Mouse (Mus musculus) Patski (cell line): ENCODE measurements around the gene Stx2. TPM values are rescaled to one million over a fixed set of nuclear protein-coding genes. Genes with fewer than 3 reads are reported as not detected.

ENCODE experiments used
- ATAC-seq: fragments of 100-300 bp; one replicate; pipeline ENCODE4 v1.8.0; 2021
- CTCF ChIA-PET: fragments of 350-600 bp; sonication (Branson Sonifier 250); formaldehyde crosslinking; loops from one replicate; lab custom pipeline; 2022; ENCODE audit warnings: inconsistent platforms; lab: Charles Lee
- POLR2A ChIA-PET: fragments of 350-600 bp; sonication (Branson Sonifier 250); formaldehyde crosslinking; loops from one replicate; lab custom pipeline; 2022; ENCODE audit warnings: antibody characterized with exemption, inconsistent platforms; lab: Charles Lee
- DNase-seq: peaks from one replicate; pipeline ENCODE4 v3.0.0-alpha.2; 2011; ENCODE audit warnings: low read depth, low spot score
- H3K27me3 ChIP-seq: fragments of 371-371 bp; one replicate; pipeline ENCODE4 v1.5.1; 2021
- CTCF ChIP-seq: fragments of 100-300 bp; IDR thresholded peaks from one replicate; pipeline ENCODE4 v1.5.1; 2021
- in situ Hi-C: fragments of 300-500 bp; cut with MboI; formaldehyde crosslinking; loops from 3 replicates; pipeline ENCODE4 v1.11.1; 2018; ENCODE audit warnings: low pct_unique_long_range_greater_than_20kb, mixed read lengths
- polyA plus RNA-seq: library from polyadenylated mRNA; unstranded; gene quantifications from one replicate; pipeline ENCODE4 v1.2.3, GENCODE M21; 2021

Gene Stx2
- polyA plus RNA-seq, 1 experiment from 2014 or later, result 62.1 TPM

DNA sequence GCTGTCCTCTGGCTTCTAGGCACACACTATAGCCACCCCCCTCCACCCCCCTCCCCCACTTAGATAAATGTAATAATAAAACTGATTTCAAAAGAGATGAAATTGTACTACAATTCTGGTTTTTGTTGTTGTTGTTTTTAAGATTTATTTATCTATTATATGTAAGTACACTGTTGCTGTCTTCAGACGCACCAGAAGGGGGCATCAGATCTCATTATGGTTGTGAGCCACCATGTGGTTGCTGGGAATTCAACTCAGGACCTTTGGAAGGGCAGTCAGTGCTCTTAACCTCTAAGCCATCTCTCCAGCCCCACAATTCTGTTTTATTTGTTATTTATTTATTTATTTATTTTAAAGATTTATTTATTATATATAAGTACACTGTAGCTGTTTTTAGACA is 18.3 kb upstream of the Stx2 start:
- CTCF ChIA-PET, result no interaction called here
- ATAC-seq (no peak), DNase-seq (no peak)
- peak; percentile 30 for TF ChIP-seq CTCF
- in situ Hi-C loops, result no loop called here
- no peaks in the 10 kb centered on the region for H3K27me3 ChIP-seq
- POLR2A ChIA-PET, result interaction anchor here (1.1 kb wide), 1 partner anchor 11 kb away, joined by 3 read pairs; no protein-coding TSS in a partner anchor

DNA sequence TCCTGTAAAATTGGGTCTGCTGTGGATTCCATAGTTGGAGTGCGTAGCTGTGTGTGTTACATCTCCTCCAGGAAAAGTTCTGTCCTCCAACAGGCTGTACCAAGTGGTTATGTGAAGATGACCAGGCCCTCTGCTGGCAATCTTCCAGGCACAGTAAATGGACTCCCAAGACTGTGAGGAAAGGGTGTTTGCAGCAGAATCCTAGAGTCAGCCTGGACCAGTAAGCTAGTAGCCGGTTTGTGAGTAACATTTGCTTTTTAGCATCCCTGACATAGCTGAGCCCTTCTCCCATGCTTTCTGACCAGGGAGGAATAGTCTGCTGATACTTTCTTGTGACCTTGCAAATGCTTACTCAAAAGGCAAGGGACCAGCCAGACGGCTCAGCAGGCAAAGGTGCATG is 17.8 kb upstream of the Stx2 start:
- ATAC-seq, result no peak

DNA sequence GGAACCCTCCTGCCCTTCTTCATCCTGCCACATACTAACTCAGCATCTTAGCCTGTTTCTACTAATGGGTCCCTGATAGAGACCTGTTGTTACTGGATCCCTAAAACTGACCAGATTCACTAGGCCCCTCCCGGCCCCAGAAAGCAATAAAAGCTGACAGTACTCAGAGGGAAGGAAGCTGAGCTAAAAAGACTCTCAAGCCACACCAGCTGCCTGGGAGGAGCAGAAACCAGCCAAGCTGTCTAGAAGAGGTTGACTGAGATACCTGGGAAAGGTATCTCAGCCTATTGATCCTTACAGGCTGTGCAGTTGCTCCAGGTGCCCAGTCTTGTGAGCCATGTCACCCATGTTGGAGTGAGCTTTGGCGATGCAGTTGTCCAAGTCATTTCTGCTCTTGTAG is 17.4 kb upstream of the Stx2 start:
- ATAC-seq (no peak), DNase-seq (no peak)
- no peaks in the 10 kb centered on the region for H3K27me3 ChIP-seq
- in situ Hi-C loops, result no loop called here
- POLR2A ChIA-PET, result interaction anchor here (1.1 kb wide), 1 partner anchor 11 kb away, joined by 3 read pairs; no protein-coding TSS in a partner anchor
- no peak for TF ChIP-seq CTCF
- CTCF ChIA-PET, result interaction anchor here (1.0 kb wide), 1 partner anchor 37 kb away, joined by 3 read pairs; no protein-coding TSS in a partner anchor

More for the DNA sequence above, 17.8 kb upstream of the Stx2 start:
- no peaks in the 10 kb centered on the region for H3K27me3 ChIP-seq
- in situ Hi-C loops, result no loop called here
- CTCF ChIA-PET, result interaction anchor here (1.0 kb wide), 1 partner anchor 37 kb away, joined by 3 read pairs; no protein-coding TSS in a partner anchor
- no peak for TF ChIP-seq CTCF
- DNase-seq, result no peak
- POLR2A ChIA-PET, result interaction anchor here (1.1 kb wide), 1 partner anchor 11 kb away, joined by 3 read pairs; no protein-coding TSS in a partner anchor

DNA sequence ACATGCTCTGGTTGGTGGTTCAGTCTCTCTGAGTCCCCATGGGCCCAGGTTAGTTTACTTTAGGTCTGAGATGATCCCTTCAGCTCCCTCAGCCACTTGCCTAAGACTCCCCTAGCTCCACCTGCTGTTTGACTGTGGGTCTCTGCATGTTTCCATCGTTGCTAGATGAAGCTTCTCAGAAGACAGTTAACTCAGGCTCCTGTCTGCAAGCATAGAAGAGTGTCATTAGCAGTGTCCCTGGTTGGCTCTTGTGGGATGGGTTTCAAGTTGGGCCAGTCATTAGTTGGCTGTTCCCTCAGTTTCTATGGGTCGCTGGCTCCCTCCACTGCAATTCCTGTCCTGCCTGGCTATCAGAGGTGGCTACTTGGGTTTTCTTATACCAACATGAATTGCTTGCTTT is 16.7 kb upstream of the Stx2 start:
- in situ Hi-C loops, result no loop called here
- ATAC-seq (no peak), DNase-seq (no peak)
- CTCF ChIA-PET, result interaction anchor here (1.1 kb wide), 1 partner anchor 38 kb away, joined by 4 read pairs; no protein-coding TSS in a partner anchor
- H3K27me3 ChIP-seq, result no peaks in the 10 kb centered on the region
- POLR2A ChIA-PET, result interaction anchor here (0.6 kb wide), 2 partner anchors 16 to 34 kb away, joined by 4 to 7 read pairs; partner anchors contain the start of gene Stx2
- TF ChIP-seq CTCF, result peak; percentile 20

DNA sequence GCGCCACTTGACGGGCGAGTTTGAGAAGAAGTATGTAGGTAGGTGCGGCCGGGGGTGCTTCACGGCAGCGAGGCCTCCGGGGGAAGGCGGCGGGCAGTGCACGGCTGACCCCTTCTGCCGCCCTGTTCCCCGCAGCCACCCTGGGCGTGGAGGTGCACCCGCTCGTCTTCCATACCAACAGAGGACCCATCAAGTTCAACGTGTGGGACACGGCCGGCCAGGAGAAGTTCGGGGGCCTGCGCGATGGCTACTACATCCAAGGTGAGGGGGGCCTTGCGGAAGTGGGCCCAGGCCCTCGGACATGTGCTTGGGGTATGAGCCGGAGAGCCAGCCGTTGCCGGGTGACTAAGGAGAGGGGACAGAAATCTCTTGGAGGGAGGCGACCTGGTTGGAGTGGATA is 12.4 kb upstream of the Stx2 start:
- ChIA-PET POLR2A (interaction anchor here (0.8 kb wide), 1 partner anchor 15 kb away, joined by 3 read pairs; no protein-coding TSS in a partner anchor), CTCF (no interaction called here)
- no peaks in the 10 kb centered on the region for H3K27me3 ChIP-seq
- TF ChIP-seq CTCF, result no peak
- peak; percentile 18 for ATAC-seq
- in situ Hi-C loops, result loop anchor here (25.0 kb wide), 1 partner anchor 1408 kb away; no protein-coding TSS in a partner anchor
- DNase-seq, result no peak

DNA sequence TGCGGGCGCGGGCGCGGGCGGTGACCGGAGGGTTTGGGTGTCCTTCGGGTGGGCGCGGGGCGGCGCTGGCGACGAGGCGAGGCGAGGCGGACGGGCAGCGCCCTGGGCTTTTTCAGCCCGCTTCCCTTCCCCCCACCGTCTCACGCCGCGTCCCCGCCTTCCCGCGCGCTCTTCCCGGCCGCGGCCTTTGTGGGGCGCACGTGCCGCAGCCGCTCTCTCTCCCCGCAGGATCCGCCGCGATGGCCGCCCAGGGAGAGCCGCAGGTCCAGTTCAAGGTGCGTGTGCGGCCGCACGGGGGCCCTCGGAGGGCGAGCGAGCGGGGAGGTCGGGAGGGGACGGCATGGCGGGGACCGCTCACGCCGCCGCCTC is 11.9 kb upstream of the Stx2 start:
- in situ Hi-C loops, result loop anchor here (25.0 kb wide), 1 partner anchor 1408 kb away; no protein-coding TSS in a partner anchor
- DNase-seq, result no peak
- TF ChIP-seq CTCF, result peak; percentile 78
- ATAC-seq, result peak; percentile 72
- no peaks in the 10 kb centered on the region for H3K27me3 ChIP-seq
- POLR2A ChIA-PET, result no interaction called here
- CTCF ChIA-PET, result no interaction called here

DNA sequence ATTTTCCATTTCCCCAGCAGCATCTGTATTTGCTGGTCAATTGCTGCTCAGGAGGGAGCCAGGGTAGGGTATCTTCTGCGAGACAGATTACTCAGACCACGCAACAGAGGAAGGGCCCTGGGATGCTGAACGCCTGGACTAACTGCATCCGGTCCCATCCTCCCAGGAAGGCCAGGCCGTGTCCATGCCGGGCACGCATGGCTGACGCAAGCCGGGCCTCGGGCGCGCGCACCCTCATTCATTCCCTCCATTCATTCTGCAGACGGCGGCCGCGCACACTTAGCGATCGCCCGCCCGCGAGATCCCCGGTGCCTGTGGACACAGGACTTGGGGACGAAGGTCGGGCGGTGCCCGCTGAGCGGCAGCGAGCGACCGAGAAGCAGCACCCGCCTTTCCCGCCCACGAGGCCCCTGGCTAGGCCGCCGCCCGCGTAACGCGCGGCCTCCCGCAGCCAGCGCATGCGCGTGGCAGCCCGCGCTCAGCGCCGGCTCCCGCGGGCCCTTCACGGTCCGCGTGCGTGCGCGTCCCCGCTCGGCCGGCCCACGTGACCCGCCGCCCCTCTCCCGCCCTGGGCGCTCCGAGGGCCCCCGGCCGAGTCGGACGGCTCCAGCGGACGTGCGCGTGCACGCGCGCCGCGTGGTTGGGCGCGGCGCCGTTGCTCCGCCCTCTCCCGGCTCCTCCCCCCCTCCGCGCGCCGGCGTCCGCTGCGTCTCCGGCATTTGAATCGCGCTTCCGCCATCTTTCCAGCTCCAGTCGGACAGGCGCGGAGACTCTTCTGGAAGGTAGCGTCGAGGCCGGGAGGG is 11.3 kb upstream of the Stx2 start, which contains the start of gene Ran:
TSS of gene Ran (plus strand) at position 573 of the 803 bp plus-strand sequence.
- ChIA-PET POLR2A (interaction anchor here (1.0 kb wide), 1 partner anchor 11 kb away, joined by 3 read pairs; no protein-coding TSS in a partner anchor), CTCF (no interaction called here)
- TF ChIP-seq CTCF, result no peak
- DNase-seq, result peak; percentile 69
- peak; percentile 81 for ATAC-seq
- H3K27me3 ChIP-seq, result no peaks in the 10 kb centered on the region
- in situ Hi-C loops, result loop anchor here (25.0 kb wide), 1 partner anchor 1407 kb away; no protein-coding TSS in a partner anchor

DNA sequence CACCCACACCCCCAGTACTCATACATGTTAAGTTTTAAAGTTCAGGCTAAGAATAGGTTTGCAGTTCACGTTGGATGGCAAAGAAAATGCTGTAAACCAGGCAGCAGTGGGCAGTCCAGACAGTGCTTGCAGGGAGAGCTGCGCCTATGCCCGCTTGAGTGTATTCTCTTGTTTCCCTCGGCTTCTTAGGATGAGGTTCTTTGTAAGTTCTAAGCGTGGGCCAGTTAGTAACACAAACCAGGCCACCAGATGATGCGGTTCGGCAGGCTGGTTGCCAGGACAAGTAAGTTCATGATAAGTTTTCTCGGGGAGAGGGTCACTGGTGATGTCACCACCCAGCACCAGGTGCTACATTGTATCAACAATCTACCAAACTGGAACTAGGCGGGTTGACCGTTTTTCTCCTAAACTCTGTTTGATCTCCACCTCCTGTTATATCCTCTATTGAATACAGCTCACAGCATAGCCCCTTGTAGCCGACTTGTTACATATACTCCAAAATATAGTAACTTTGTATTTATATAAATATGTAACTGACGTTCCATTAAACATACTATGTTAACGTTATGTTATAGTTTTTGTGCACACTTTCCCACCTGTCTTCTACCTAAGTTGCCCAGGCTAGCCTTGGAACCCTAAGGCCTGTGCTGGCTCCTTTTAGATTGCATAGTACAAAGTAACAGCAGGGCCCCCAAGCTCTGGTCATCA is 10.6 kb upstream of the Stx2 start:
- CTCF ChIA-PET, result interaction anchor here (1.2 kb wide), 1 partner anchor 10 kb away, joined by 6 read pairs; the partner anchor contains the start of gene Stx2
- no peaks in the 10 kb centered on the region for H3K27me3 ChIP-seq

DNA sequence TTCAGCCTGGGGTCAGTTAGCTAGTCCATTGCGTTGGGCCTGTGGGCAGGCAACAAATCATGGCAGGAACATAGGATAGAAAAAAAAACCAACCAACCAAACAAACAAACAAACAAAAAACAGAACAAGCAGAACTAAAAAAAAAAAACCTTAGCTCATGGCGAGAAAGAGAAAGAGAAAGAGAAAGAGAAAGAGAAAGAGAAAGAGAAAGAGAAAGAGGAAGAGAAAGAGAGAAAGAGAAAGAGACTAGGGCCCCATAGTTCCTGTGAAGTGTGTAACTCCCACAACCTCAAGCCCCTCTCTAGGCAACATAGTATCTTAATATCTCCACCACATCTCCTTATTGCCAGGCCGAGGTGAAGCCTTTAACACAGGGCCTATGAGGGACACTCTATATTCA is 8.0 kb upstream of the Stx2 start:
- in situ Hi-C loops, result loop anchor here (25.0 kb wide), 1 partner anchor 1404 kb away; no protein-coding TSS in a partner anchor
- ATAC-seq (no peak), DNase-seq (no peak)
- TF ChIP-seq CTCF, result no peak
- H3K27me3 ChIP-seq, result no peaks in the 10 kb centered on the region
- ChIA-PET POLR2A (no interaction called here), CTCF (interaction anchor here (1.5 kb wide), 1 partner anchor 9 kb away, joined by 3 read pairs; no protein-coding TSS in a partner anchor)

More for the DNA sequence above, 10.6 kb upstream of the Stx2 start:
- TF ChIP-seq CTCF, result no peak
- ATAC-seq (no peak), DNase-seq (no peak)
- in situ Hi-C loops, result loop anchor here (25.0 kb wide), 1 partner anchor 1407 kb away; no protein-coding TSS in a partner anchor
- POLR2A ChIA-PET, result interaction anchor here (1.0 kb wide), 1 partner anchor 10 kb away, joined by 3 read pairs; no protein-coding TSS in a partner anchor

DNA sequence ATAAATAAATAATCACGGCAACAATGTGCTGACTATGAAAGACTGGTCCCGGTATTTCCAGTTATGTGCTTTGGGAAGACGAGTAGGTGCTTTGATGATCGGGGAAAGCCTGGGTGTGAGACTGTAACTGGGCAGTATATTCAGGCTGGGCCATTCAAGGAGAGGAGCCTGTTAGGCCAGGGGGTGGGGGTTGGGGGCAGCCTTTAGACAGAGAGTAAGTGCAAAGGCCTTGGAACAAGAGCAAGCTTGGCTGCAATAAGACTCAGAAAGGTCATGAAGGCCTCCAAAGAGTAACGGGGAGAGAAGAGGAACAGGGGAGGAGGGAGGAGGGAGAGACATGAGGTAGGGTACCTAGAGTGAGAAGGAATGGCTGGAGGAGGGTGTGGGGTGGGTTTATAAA is 7.2 kb upstream of the Stx2 start:
- ChIA-PET CTCF (interaction anchor here (1.5 kb wide), 1 partner anchor 8 kb away, joined by 3 read pairs; no protein-coding TSS in a partner anchor), POLR2A (no interaction called here)
- no peak for TF ChIP-seq CTCF
- H3K27me3 ChIP-seq, result no peaks in the 10 kb centered on the region
- in situ Hi-C loops, result loop anchor here (25.0 kb wide), 1 partner anchor 1403 kb away; no protein-coding TSS in a partner anchor
- ATAC-seq (no peak), DNase-seq (no peak)
